Mouse (Mus musculus): ENCODE measurements around the gene Ttn. TPM values are rescaled to one million over a fixed set of nuclear protein-coding genes. Genes with fewer than 3 reads are reported as not detected.
"Not testable (repeated sequence)": the region's sequence is repeated elsewhere in the genome, so short reads cannot be mapped to it uniquely, and the experiment has no call there.

Gene Ttn
- polyA plus RNA-seq (2012; rRNA removed), result 0.08 and 0.12 TPM in 2 replicates

- Histone ChIP-seq H3K27ac (ENCODE audit: insufficient read depth, low read length) (no peak within 1 kb of the TSS), H3K4me3 (ENCODE audit: extremely low read depth, insufficient read depth, insufficient read length) (no peak within 1 kb of the TSS), H3K36me3 (ENCODE audit: control insufficient read depth, insufficient read depth, low read length) (no peaks in the 10 kb centered on the region), H3K4me1 (ENCODE audit: control insufficient read depth, insufficient read depth, insufficient read length) (no peaks in the 10 kb centered on the region), H3K27me3 (ENCODE audit: control insufficient read depth, insufficient read depth, low read length) (no peaks in the 10 kb centered on the region)
- no peak for DNase-seq (ENCODE audit: low read depth in 1 of 2, low spot score in 2 of 2)
- TF ChIP-seq POLR2A (IDR thresholded peaks at IDR 0.05; ENCODE audit: low read depth, low read length) (no peak), CTCF (IDR thresholded peaks at IDR 0.05; ENCODE audit: extremely low read depth, insufficient read depth, insufficient read length, insufficient replicate concordance) (no peak)
- 77% methylated on average over 18 of the region's 18 CpGs for WGBS
Measured at GRCm38 (mm10) chr2:76982391-76983145, at the start of gene Ttn. Gene Ttn (minus strand): TSS chr2:76982547.

DNA sequence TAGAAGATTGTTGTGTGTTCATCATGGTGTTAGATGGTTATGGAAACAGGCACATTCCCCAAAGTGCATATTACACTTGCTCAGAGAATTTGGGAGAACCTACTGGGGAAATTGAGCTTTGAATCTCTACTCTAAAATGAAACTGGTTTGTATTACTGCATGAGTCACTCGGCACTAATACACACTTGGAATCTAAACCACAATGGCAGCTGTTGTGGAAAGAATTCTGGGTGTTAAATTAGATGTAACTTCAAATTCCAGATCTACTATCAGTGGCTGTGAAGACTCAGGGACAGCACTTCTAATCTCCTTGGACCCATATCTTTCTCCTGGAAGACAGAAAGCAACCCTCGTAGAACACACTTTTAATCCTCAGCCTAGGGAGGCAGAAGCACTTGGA is 38.3 kb upstream of the Ttn start:
- Histone ChIP-seq H3K27ac (ENCODE audit: insufficient read depth, low read length) (no peak overlapping the region), H3K27me3 (ENCODE audit: control insufficient read depth, insufficient read depth, low read length) (no peaks in the 10 kb centered on the region), H3K4me3 (ENCODE audit: extremely low read depth, insufficient read depth, insufficient read length) (no peak overlapping the region), H3K4me1 (ENCODE audit: control insufficient read depth, insufficient read depth, insufficient read length) (no peaks in the 10 kb centered on the region), H3K36me3 (ENCODE audit: control insufficient read depth, insufficient read depth, low read length) (no peaks in the 10 kb centered on the region)
- 87% methylated on average over 2 of the region's 2 CpGs for WGBS
- no peak for DNase-seq (ENCODE audit: low read depth in 1 of 2, low spot score in 2 of 2)
- TF ChIP-seq POLR2A (IDR thresholded peaks at IDR 0.05; ENCODE audit: low read depth, low read length) (no peak), CTCF (IDR thresholded peaks at IDR 0.05; ENCODE audit: extremely low read depth, insufficient read depth, insufficient read length, insufficient replicate concordance) (no peak)

GRCm38 (mm10) chr2:77017735-77018134 is 35.4 kb upstream of the Ttn start:
- no peak for TF ChIP-seq CTCF (IDR thresholded peaks at IDR 0.05; ENCODE audit: extremely low read depth, insufficient read depth, insufficient read length, insufficient replicate concordance)
- no peak for TF ChIP-seq POLR2A (IDR thresholded peaks at IDR 0.05; ENCODE audit: low read depth, low read length)
- no peak for DNase-seq (ENCODE audit: low read depth in 1 of 2, low spot score in 2 of 2)
- Histone ChIP-seq H3K4me3 (ENCODE audit: extremely low read depth, insufficient read depth, insufficient read length) (no peak overlapping the region), H3K4me1 (ENCODE audit: control insufficient read depth, insufficient read depth, insufficient read length) (no peaks in the 10 kb centered on the region), H3K36me3 (ENCODE audit: control insufficient read depth, insufficient read depth, low read length) (no peaks in the 10 kb centered on the region), H3K27me3 (ENCODE audit: control insufficient read depth, insufficient read depth, low read length) (no peaks in the 10 kb centered on the region), H3K27ac (ENCODE audit: insufficient read depth, low read length) (no peak overlapping the region)
- 78% methylated on average over 4 of the region's 4 CpGs for WGBS

GRCm38 (mm10) chr2:77013449-77013848 is 31.1 kb upstream of the Ttn start:
- not testable (repeated sequence) for H3K4me3 ChIP-seq (ENCODE audit: extremely low read depth, insufficient read depth, insufficient read length); H3K27ac ChIP-seq (ENCODE audit: insufficient read depth, low read length); H3K36me3 ChIP-seq (ENCODE audit: control insufficient read depth, insufficient read depth, low read length); DNase-seq (ENCODE audit: low read depth in 1 of 2, low spot score in 2 of 2); H3K27me3 ChIP-seq (ENCODE audit: control insufficient read depth, insufficient read depth, low read length); H3K4me1 ChIP-seq (ENCODE audit: control insufficient read depth, insufficient read depth, insufficient read length)
- 86% methylated on average over 6 of the region's 6 CpGs for WGBS

DNA sequence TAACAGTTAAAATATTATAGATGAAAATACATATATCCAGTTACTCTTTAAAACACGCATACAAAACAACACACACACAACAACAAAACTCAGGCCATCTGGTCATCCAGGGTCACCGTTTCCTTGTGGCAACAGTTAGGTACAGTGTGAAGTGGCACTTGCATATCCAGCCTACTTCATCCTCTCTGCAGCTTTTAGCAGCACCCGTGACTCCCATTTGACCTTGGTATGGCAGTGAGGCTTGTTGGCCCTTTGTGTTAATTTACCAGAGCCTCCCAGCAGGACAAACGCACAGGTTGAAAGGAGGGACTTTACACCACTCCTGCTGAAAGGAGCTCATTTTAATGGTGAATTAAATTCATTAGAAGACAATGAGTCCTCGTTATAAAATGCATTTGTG is 29.6 kb upstream of the Ttn start:
- no peak overlapping the region for H3K27ac ChIP-seq (ENCODE audit: insufficient read depth, low read length)
- no peak overlapping the region for H3K4me3 ChIP-seq (ENCODE audit: extremely low read depth, insufficient read depth, insufficient read length)
- H3K4me1 ChIP-seq (ENCODE audit: control insufficient read depth, insufficient read depth, insufficient read length), result no peaks in the 10 kb centered on the region
- 79% methylated on average over 5 of the region's 5 CpGs for WGBS
- no peak for TF ChIP-seq POLR2A (IDR thresholded peaks at IDR 0.05; ENCODE audit: low read depth, low read length)
- TF ChIP-seq CTCF (IDR thresholded peaks at IDR 0.05; ENCODE audit: extremely low read depth, insufficient read depth, insufficient read length, insufficient replicate concordance), result no peak
- H3K36me3 ChIP-seq (ENCODE audit: control insufficient read depth, insufficient read depth, low read length), result no peaks in the 10 kb centered on the region
- no peak for DNase-seq (ENCODE audit: low read depth in 1 of 2, low spot score in 2 of 2)
- H3K27me3 ChIP-seq (ENCODE audit: control insufficient read depth, insufficient read depth, low read length), result no peaks in the 10 kb centered on the region

DNA sequence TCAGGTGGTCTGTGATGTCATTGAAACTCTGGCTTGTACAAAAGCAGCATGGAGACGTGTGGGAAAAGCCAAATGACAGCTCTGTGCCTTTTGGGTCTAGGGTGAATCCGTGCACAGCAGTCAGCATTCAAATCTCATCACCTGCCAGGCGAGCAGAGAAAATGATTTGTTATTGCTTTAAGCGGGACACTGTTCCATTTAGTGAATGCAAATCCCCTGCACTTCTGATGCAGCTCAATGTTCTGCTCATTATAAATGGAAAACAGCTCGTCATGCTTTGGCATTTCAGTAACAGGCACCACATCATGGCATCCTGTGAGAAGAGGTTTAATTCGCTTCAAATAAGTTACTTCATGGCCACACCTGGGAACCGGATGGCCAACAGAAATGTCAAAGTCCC is 24.7 kb upstream of the Ttn start:
- no peak overlapping the region for H3K4me3 ChIP-seq (ENCODE audit: extremely low read depth, insufficient read depth, insufficient read length)
- WGBS, result 80% methylated on average over 7 of the region's 7 CpGs
- H3K27ac ChIP-seq (ENCODE audit: insufficient read depth, low read length), result no peak overlapping the region
- H3K27me3 ChIP-seq (ENCODE audit: control insufficient read depth, insufficient read depth, low read length), result no peaks in the 10 kb centered on the region
- no peaks in the 10 kb centered on the region for H3K36me3 ChIP-seq (ENCODE audit: control insufficient read depth, insufficient read depth, low read length)
- no peak for DNase-seq (ENCODE audit: low read depth in 1 of 2, low spot score in 2 of 2)
- no peak for TF ChIP-seq CTCF (IDR thresholded peaks at IDR 0.05; ENCODE audit: extremely low read depth, insufficient read depth, insufficient read length, insufficient replicate concordance)
- no peak for TF ChIP-seq POLR2A (IDR thresholded peaks at IDR 0.05; ENCODE audit: low read depth, low read length)
- H3K4me1 ChIP-seq (ENCODE audit: control insufficient read depth, insufficient read depth, insufficient read length), result no peaks in the 10 kb centered on the region

DNA sequence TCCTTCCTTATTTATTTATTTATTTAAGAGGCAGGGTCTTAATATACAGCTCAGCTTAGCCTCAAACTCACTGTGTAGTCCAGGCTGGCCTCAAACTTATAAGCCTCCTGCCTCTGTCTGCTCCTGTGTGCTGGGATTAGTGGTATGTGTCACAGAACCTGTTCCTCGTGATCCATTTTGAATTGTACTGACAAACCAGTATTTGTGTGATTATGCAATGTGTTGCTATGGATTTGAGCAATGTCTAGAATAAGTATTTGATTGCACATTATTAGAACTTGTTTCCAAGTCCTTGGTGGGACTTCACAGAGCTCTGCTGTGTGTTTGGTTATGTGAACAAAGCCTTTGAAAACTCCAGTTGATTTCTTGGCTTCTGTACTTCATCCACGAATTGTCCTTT is 20.8 kb upstream of the Ttn start:
- no peak for DNase-seq (ENCODE audit: low read depth in 1 of 2, low spot score in 2 of 2)
- H3K27me3 ChIP-seq (ENCODE audit: control insufficient read depth, insufficient read depth, low read length), result no peaks in the 10 kb centered on the region
- H3K4me3 ChIP-seq (ENCODE audit: extremely low read depth, insufficient read depth, insufficient read length), result no peak overlapping the region
- TF ChIP-seq CTCF (IDR thresholded peaks at IDR 0.05; ENCODE audit: extremely low read depth, insufficient read depth, insufficient read length, insufficient replicate concordance), result no peak
- no peak for TF ChIP-seq POLR2A (IDR thresholded peaks at IDR 0.05; ENCODE audit: low read depth, low read length)
- no peak overlapping the region for H3K27ac ChIP-seq (ENCODE audit: insufficient read depth, low read length)
- WGBS, result 70% methylated on average over 2 of the region's 2 CpGs
- H3K36me3 ChIP-seq (ENCODE audit: control insufficient read depth, insufficient read depth, low read length), result no peaks in the 10 kb centered on the region
- H3K4me1 ChIP-seq (ENCODE audit: control insufficient read depth, insufficient read depth, insufficient read length), result no peaks in the 10 kb centered on the region

Measured in spleen, adult 2 months (tissue).